Comparison of ENCODE assay signal across 8 mouse cellular contexts in the genomic region with DNA sequence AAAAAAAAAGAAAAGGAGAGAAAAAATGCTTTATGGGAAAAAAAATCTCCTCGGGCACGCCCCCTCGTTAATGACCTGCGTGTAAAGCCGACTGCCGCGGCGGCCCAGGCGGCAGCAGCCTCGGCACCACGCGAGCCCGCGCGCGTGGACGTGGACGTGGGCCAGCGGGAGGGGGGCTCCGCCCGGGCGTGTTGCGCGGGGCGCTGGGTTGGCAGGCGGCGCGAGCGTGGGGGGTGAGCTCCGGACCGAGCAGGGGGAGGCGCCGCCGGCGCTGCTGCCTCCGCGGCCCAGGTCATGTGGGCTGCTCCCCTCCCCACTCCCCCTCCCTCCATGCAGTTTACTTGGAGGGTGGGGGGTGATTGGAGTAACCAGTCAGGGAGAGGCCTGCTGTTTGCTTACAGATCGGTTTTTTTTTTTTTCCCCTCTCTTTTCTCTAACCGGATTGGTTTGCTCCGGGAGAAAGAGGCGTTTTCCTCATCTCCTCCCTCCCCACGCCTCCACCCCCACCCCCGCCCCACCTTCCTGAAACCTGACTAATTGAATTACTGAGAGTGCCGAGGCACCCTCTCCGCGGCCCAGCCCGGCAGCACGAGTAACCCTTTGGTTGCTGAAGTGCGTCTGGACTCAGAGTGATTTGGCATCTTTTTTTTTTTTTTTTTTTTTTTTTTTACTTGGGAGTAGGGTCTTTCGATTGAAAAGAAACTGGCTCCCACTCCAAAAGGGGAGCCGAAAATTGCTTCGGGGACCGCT. TPM values are rescaled to one million over a fixed set of nuclear protein-coding genes. Genes with fewer than 3 reads are reported as not detected.
DNase-seq lines count a peak whose midpoint lies in the region; ATAC-seq lines count a peak whose summit lies in the region.

No protein-coding gene starts in this region.

- no peaks in the 10 kb centered on the region for H3K36me3 ChIP-seq in lung, embryonic 16.5 days (ENCODE audit: control insufficient read depth, insufficient read depth, low read length)

- peak; percentile 49 for ATAC-seq in frontal cortex, adult (ENCODE audit: low TSS enrichment)
- peak; percentile 3 to 11; a peak in 1 of 4 replicates for ATAC-seq in hematopoietic stem cell, adult 5-6 weeks (replicated peaks in 1 of 2; ENCODE audit: insufficient read depth in 1 of 2, low FRiP score in 2 of 2, low TSS enrichment in 1 of 2, low read depth in 1 of 2, poor library complexity in 2 of 2, severe bottlenecking in 2 of 2)
- peak; percentile 90 for ATAC-seq in lung, embryonic 16.5 days (ENCODE audit: low read depth)

- under 1% methylated on average over 42 of the region's 53 CpGs for WGBS in lung, embryonic 16.5 days

- H3K4me2 ChIP-seq in lung, embryonic 16.5 days (ENCODE audit: low read depth, low read length): peak overlapping the region; percentile 99

- peak overlapping the region; percentile 85 for H3K4me3 ChIP-seq in lung, embryonic 16.5 days (ENCODE audit: low read length)

- peak; percentile 99 for DNase-seq in Muller cell, postnatal 12 days (ENCODE audit: inconsistent ontology term)
- peak; percentile 32 for DNase-seq in cerebellum, adult 8-10 months
- DNase-seq in layer of hippocampus, postnatal 10 days (ENCODE audit: low spot score in 2 of 2): peak; percentile 68 to 77
- peak; percentile 93 for DNase-seq in retina, embryonic 14.5 days (ENCODE audit: low spot score)
- peak; percentile 56 for DNase-seq in urinary bladder, postnatal 10 days (ENCODE audit: low spot score)

- H3K4me1 ChIP-seq in lung, embryonic 16.5 days (replicated peaks; ENCODE audit: control insufficient read depth, insufficient read depth, low read length): peaks cover 6% of the 10 kb centered on the region

- no peaks in the 10 kb centered on the region for H3K9me3 ChIP-seq in lung, embryonic 16.5 days (ENCODE audit: control insufficient read depth, low read length)

- H3K9ac ChIP-seq in lung, embryonic 16.5 days (ENCODE audit: low read length): peak overlapping the region; percentile 79

- H3K27ac ChIP-seq in lung, embryonic 16.5 days (ENCODE audit: low read length): peak overlapping the region; percentile 91

- H3K27me3 ChIP-seq in lung, embryonic 16.5 days (ENCODE audit: control insufficient read depth, insufficient read depth, low read depth, low read length): peaks cover 5% of the 10 kb centered on the region; the same call in 1 of the 2 replicates

RNA-seq across cellular contexts. Expression of a gene that starts 1.8 kb away (rescaled TPM):
- total RNA-seq in hematopoietic stem cell, adult 5-6 weeks (2017): not detected in 2 replicates
- total RNA-seq in layer of hippocampus, postnatal 10 days (2021): 10 to 100 TPM; 13.3 to 13.5 TPM
- 10.4 and 11.5 TPM in 2 replicates for polyA plus RNA-seq in lung, embryonic 16.5 days (2015; fragmentation: Nextera tagmentation; extraction: Ambion mirVana)

Comparison
In these comparisons a context has a peak if more than half of its experiments do, and no peak if none do; other contexts are left out.
1. Peak in every context shown above with its lines: DNase-seq, ATAC-seq, H3K4me3 ChIP-seq and H3K27ac ChIP-seq.
2. DNase-seq: peak in every context shown above with its lines; median percentile 99 in Muller cell, postnatal 12 days; 93 in retina, embryonic 14.5 days; 72 in layer of hippocampus, postnatal 10 days; 56 in urinary bladder, postnatal 10 days; 32 in cerebellum, adult 8-10 months.
3. ATAC-seq: peak in every context shown above with its lines; median percentile 90 in lung, embryonic 16.5 days; 49 in frontal cortex, adult; 7 in hematopoietic stem cell, adult 5-6 weeks.
4. RNA of a gene that starts 1.8 kb away (total RNA-seq): 13.3 to 13.5 TPM in layer of hippocampus, postnatal 10 days; not detected in hematopoietic stem cell, adult 5-6 weeks; every median in the first group is over 10 times any median in the second.